Mouse (Mus musculus): Measurements from ENCODE around the gene Rsbn1l. TPM values are rescaled to one million over a fixed set of nuclear protein-coding genes. Genes with fewer than 3 reads are reported as not detected.
A peak's percentile ranks its signal among the peaks of the same experiment; 100 is the strongest.
"Not testable (repeated sequence)": the region's sequence is repeated elsewhere in the genome, so short reads cannot be mapped to it uniquely, and the experiment has no call there.

Gene Rsbn1l
- total RNA-seq, 2 experiments from 2014 or later = 14.5 to 14.8 TPM

DNA sequence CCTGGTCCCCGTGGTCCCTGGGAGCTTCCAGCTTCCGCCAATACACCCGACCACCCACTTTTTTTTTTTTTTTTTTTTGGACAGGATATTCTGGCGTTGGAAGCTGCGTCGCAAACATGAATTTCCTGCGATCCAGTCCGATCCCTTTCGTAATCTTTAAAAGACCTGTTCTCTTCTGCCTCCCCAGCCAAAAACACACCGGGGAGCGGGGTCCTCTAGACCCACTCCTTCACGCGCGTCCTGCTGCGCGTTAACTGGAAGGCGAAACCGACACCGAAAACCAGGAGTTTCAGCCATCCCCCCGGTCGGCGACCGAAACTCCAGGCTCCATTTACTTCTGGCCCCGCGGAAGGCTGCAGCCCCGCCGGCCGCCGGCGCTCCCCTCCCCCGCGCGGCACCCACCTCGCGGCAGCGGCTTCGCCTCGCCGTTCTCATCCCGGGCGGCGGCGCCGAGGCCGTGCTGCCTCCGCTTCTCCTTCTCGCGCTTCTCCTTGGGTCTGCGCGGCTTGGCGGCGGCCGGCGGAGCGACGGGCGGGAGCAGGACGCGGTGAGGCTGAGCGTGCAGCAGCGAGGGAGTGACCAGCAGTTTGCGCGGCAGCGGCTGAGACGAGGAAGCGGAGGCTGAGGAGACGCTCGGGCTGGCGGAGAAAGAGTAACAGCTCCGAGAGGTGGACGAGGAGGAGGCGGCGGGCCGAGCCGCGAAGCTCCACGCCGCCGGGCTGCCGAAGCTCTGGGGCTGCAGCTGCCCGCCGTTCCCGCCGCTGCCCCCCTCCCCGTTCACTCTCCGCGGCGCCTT lies 5.1 kb downstream of the Rsbn1l start:
- DNase-seq = peak; percentile 59
- intact Hi-C loops (cut with DNase I) = no loop called here

DNA sequence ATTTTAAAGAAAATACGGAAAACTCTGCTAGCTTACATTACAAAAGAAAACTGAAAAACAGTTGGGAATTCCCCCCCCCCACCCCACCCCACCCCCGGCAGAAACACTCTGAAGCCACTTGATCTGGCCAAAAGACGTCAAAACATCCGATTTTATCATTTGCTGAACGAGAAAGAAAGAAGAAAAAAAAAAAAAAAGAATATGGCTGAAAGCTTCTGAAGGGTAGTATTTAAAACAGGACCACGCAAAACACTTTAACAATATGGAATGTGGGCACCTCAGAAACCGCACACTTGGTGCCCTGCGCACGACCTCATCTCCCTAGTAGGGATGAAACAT lies 5.7 kb downstream of the Rsbn1l start:
- no peak for DNase-seq
- intact Hi-C loops (cut with DNase I) = no loop called here

DNA sequence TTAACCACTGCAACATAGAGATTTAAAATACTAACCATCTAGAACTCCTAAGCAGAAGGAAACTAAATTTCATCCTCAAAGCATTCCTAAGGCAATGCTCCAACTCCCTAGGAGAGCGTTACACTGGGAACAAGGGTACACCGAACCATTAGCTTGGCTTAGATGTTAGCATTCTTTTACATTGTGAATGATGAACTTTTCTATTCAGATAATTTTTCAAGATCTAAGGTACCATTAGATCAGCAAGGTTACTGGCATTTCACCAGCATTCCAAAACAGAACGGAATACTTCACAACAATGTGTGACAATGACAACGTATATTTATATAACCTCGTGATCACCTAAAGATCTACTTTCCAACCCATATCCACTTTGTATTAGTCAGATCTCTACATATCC lies 6.1 kb downstream of the Rsbn1l start:
- DNase-seq = no peak
- intact Hi-C loops (cut with DNase I) = no loop called here

DNA sequence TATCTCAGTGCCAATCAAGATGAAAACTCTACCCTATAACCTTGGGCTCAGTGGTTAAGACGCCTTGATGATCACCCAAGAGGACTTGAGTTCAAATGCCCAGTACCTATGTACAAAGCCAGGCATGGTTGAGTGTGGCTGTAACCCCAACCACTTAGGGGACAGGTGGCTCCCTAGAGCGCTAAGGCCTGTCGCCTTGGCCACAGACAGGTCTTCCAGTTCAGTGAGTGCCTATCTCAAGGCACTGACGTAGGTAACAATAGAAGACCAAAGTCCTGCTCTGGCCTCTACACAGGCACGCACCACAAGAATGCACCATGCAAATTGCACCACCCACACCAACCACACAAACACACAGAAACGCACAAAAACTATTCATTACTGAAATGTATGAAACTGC lies 9.3 kb downstream of the Rsbn1l start:
- DNase-seq = no peak
- intact Hi-C loops (cut with DNase I) = no loop called here

DNA sequence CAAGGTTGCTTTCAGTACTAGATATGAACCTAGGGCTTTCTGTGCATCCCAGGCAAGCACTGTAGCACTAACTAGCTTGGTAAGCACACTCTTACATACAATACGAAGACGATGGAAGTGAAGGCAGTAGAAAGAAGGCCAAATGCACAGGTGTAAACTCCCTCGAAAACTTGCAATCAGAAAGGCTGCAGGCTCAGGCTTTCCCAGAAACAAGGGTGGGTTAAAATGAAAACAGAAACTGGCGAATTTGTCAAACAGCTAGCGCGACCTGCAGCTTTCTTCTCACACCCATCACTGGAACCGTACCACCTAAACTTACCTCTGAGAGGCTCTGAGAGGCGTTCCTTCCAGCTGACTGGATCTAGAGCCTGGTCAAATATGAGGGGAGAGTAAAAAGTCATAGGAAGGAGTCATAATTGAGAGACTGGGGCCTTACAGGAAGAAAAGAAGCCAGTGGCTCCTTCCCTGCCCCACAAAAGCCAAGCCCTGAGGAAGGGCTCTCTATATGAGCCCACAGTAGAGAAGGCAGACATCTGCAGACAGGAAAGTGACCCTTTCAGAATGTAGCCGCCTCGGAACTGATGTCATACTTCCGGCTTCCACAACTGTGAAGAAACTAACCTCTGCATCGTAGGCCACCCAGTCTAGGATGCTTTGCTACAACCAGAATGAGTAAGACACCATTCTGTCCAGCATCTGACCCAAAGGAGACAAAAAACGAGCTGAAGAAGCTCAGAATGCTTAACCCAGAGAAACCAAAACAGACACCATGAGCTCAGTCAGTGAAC lies 11.0 kb downstream of the Rsbn1l start:
- intact Hi-C loops (cut with DNase I) = no loop called here
- DNase-seq = no peak

DNA sequence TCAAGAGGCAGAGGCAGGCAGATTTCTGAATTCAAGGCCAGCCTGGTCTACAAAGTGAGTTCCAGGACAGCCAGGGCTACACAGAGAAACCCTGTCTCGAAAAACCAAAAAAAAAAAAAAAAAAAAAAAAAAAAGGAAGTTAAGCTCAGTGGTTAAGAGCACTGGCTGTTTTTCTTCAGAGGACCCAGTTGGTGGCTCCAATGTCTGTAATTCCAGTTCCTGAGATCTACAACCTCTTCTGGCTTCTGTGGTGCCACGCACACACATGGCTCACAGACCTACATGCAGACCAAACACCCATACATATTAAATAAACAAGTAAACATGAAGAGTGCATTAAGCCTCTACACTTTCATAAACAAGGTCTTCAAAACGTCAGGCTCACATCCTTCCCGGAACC lies 12.4 kb downstream of the Rsbn1l start:
- DNase-seq; intact Hi-C loops (cut with DNase I): not testable (repeated sequence)

DNA sequence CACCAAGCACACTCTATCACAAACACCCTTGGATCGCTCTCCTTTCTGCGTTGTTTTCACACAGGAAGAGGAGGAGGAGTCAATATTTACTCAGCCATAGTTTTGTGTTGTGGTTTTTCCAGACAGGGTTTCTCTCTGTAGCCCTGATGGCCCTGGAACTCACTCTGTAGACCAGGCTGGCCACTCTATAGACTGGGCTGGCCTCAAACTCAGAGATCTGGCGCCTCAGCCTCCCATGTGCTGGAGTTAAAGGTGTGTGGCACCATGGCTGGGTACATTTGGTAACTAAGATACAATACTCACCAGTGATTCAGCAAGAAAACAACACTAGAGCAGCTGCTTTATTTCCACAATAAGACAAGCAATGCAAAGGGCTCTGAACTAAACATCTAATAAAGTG lies 13.7 kb downstream of the Rsbn1l start:
- intact Hi-C loops (cut with DNase I) = no loop called here
- DNase-seq = no peak

DNA sequence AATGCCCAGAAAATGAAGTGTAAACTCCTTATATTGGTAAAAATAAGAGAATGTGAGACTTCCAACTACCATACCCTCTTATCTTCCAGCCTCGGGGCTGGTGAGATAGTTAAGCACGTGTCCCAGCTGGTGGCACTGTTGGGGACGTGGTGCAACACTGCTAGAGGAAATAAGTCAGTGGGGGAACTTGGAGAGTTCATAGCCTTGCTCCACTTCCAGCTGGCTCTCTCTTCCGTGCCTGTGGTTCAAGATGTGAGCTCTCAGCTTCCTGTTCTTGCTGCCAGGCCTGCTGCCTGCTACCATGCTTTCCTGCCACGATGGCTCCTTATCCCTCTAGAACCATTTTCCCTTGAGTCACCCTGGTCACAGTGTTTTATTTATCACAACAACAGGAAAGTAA lies 15.0 kb downstream of the Rsbn1l start:
- intact Hi-C loops (cut with DNase I) = no loop called here
- DNase-seq = peak; percentile 9

DNA sequence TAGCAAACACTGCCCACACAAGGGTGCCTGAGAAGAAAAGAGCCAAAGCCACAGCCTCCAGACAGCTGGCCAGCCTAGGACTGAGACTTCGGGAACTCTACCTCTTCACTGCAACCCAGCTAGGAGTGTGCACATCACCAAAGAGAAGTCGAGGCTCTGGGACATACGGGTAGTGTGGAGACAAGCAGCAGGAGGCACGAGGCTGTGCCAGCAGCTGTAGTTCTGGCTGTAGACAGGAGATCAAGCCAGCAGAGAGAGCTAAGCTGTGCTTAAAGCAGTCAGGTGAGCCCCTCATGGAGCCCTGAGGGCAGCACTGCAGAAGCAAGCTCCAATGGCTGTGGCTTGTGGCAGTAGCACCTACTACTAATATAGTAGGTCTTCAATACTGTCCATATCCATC lies 15.5 kb downstream of the Rsbn1l start:
- peak; percentile 15 for DNase-seq
- intact Hi-C loops (cut with DNase I) = no loop called here

DNA sequence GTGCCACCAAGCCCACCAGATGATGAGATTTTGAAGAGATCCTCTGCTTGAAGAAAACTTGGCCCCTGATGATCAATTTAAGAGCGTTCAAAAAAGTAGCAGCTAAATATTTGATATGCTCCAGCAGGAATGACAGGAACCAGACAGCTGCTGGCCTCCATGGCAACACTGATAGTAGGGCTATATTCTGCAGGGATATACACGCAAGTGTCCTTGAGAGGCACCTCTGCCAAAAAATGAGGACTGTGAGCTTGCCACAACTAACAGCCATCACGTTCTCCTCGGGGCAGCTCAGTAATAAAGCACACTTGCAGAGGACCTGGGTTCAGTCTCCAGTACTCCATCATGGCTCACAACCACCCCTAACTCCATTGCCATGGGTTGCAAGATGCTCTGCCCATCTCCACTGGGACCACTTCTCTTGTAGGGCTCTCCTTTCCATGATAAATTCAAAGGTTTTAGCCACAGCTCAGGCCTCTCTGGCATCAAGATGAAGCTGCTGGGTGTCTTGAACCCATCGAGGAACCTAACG lies 16.1 kb downstream of the Rsbn1l start:
- intact Hi-C loops (cut with DNase I) = no loop called here

DNA sequence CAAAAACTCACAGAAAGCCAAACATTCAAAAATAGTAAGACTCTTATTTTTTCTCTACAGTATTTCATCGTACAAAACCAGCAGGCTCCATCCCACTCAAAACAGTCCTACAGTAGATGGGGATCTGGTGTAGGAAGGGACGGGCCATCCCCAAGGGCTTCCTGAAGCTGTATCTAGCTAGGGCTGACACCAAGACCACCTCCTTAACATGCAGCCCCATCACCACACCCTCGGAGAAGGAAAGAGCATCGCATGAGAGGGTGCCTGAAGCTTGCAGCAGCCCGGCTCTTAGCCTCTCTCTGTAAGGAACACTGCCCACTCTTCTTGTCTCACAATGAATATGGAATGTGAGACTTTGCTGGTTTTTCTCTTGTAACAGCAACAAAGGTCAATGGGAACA lies 17.7 kb downstream of the Rsbn1l start:
- DNase-seq = no peak
- intact Hi-C loops (cut with DNase I) = no loop called here

More for the DNA sequence above, 16.1 kb downstream of the Rsbn1l start:
- DNase-seq = no peak

DNA sequence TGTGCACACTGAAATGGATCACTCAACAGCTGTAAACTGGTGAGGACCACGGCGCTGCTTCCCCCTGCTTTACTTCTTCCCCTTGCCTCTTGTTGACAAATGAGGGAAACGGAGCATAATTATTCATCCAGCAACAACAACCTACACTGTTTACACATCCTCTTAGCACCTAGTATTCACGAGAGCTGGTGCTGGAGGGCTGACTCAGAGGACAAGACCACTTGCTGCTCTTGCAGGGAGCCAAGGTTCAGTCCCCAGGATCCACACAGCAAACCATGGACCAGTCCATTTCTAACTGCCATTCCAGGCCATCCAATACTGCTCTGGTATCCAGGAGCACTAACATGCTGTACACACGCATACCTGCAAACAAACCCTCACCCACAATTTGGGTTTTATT lies 20.3 kb downstream of the Rsbn1l start:
- no peak for DNase-seq
- intact Hi-C loops (cut with DNase I) = no loop called here

DNA sequence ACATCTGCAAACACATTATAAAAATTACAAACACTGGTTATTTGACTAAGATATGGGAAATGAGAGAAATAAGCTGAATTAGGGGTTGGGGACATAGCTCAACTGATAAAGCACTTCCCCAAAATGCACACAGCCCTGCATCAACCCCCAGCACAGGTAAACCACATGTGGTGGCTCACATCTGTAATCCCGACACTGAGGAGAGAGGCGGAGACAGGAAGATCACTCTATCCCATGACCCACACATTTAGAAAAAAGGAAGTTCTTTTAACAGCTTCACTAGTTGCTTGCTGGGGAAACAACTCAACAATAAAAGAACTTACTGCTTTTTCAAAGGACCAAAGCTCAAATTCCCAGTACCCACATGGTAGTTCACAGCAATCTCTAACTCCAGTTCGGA lies 23.6 kb downstream of the Rsbn1l start:
- no peak for DNase-seq
- intact Hi-C loops (cut with DNase I) = no loop called here

DNA sequence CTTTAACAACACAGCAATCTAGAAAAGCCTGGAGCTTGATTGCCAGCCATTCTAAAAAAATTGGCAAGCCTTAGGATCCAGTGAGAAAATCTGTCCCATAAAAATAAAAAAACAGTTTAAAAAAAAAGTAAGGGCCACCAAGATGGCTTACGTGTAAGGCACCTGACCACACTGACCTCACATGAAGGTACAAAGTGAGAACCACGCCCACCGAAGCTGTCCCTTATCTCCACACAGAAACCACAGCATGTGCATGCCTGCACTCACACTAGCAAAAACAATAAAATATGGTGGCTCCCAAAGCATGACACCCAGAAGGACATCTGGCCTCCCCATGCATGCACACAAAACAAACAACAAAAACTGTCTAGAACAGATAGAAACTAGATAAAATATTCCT lies 24.9 kb downstream of the Rsbn1l start:
- no peak for DNase-seq
- intact Hi-C loops (cut with DNase I) = no loop called here

DNA sequence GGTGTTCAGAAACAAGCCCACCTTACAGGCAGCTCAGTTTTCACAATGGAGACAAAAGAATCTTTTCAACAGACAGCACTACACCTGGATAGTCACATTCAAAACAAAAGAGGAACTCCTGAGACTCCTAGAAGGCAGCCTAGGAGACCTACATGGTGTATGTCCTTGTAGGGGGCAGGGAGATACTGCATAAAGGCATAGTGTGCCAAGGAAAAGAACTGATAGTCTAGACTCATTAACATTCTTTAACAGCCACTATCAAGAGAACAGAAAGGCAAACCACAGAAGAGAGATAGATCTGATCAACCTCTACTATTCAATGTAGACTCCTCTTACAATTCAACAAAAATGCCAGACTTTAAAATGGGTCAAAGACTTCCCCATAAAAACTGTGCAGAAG lies 25.8 kb downstream of the Rsbn1l start:
- intact Hi-C loops (cut with DNase I) = no loop called here
- DNase-seq = no peak

DNA sequence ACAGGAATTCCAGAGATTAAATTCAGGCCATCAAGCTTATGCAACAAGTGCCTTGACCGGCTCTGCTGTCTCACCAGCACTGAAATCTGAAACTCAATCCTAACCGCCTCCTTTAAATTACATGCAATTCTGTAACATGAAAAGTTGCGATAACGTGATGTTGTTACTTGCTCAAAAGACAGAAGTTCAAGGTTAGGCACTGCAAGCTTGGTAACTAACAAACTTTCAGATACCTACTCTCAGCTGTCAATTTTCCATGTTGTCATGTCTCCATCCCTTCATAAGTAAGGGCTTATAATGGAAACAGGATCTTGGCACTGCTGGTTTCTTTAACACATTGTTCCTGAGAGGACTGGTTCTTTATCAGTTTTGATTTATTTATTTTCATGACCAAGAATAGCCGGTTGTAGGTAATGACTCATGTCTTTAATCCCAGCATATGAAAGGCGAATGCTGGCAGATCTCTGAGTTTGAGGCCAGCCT lies 26.5 kb downstream of the Rsbn1l start:
- intact Hi-C loops (cut with DNase I) = no loop called here
- no peak for DNase-seq

DNA sequence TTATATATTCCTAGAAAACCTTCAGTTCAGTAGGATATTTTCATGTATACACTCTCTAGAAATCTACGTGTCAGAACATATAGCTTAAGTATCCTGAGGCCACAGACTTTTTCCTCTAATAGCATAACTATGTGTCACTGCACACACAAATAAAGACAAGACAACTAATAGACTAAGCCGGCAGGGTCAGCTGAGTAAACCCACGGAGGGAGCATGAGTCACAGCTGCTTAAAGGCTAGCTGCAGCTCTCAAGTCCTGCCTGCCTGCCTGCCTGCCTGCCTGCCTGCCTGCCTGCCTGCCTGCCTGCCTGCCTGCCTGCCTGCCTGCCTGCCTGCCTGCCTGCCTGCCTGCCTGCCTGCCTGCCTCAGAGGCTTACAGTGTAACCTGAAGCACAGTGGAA lies 30.7 kb downstream of the Rsbn1l start:
- DNase-seq = no peak
- intact Hi-C loops (cut with DNase I) = no loop called here

DNA sequence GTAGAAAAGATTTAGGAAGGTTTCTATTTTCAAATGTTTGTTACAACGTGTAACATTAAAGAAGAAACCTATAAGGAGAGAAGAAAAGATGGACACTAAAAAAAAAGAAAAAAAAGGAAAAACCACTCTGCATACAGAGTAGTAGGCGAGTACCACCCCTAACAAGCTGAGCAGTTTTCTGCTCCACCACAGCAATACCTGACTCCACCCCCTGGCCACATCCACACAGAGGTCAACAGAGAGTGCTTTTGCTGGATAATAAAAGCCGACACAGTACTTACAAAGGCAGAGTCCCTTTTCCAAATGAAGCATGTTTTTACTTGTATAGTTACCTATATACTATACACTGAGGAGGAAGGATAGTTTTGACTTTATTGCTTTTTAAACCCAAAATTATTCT lies 31.6 kb downstream of the Rsbn1l start:
- intact Hi-C loops (cut with DNase I) = no loop called here
- no peak for DNase-seq

DNA sequence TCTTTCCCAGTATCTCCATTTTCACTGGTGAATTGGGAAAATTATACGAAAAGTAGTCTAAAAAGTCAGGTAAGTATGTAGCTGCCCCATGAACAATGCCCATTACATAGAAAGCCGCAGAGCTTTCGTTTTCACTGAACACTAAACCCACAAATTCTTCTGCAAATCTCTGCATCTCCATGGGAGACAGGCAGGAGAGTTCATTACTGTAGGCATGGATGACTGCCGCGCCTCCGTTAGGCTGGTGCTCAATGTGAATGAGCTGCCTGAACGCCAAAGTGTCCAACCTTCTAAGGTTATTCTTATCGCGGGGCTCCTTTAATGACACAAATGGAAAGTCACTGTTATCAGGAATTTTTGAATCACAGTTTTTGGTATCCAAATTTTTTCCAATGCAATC lies 36.6 kb downstream of the Rsbn1l start:
- DNase-seq = no peak

DNA sequence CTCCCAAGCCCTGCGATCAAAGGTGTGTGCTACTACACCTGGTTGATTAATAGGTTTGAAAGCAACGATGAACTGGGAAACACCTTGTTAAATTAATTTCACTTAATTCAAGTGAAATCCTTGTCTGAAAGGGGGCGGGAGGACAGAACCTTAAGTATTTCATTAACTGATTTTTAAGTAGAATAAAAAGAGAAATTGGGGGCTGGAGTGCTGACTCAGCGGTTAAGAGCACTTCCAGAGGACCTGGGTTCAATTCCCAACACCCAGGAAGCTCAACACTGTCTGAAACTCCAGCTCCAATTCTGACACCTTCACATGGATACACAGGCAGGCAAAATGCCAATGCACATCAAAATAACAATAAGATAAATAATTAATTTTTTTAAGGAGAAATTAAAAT lies 37.2 kb downstream of the Rsbn1l start:
- DNase-seq = no peak
- intact Hi-C loops (cut with DNase I) = no loop called here

More for the DNA sequence above, 36.6 kb downstream of the Rsbn1l start:
- intact Hi-C loops (cut with DNase I) = no loop called here

DNA sequence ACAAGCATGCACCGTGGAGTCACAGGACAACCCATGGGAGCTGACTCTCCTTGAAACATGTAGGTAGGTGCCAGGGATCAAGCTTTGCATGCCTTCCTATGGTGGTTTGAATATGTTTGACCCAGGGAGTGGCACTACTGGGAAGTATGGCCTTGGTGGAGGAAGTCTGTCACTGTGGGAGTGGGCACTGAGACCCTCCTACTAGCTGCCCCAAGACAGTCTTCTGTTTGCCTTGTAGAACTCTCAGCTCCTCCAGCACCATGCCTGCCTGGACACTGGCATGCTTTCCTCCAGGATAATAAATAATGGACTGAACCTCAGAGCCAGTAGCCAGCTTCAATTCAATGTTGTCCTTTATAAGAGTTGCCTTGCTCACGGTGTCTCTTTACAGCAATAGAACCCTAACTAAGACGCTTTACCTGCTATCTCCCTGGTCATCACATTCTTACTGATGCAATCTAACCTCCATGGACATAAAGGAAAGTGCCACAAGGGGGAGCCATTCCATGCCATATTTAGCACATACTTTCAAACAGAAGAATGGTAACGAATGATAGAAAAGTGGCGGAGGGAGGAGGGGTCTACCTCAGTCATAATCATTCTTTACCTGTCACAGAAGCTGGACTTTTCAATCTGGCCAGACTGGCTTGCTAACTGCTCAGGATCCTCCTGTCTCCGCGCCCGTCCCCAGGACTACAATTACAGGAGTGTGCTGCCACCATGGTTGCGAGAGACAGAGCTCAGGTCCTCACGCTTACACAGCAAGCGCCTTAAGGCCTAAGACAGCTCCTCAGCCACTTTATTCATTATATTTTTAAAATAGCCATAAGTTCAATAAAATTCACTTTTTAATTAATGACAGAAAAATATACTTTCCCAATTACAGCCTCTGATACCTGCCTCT lies 42.6 kb downstream of the Rsbn1l start:
- intact Hi-C loops (cut with DNase I) = no loop called here
- DNase-seq = peak; percentile 69

All from left cerebral cortex, postnatal 4 days (tissue).